Comparison of ENCODE assay signal across 10 mouse cellular contexts in genomic region chr12:99160061-99160460, GRCm38 (mm10).
DNase-seq lines count a peak whose midpoint lies in the region; TF ChIP-seq lines count a peak whose summit lies in the region.
"Had no signal": no experiment of that assay in that cellular context is flagged by ENCODE, and none has a peak within 500 bp of the region (broad histone marks: within the 10 kb centered on the region; RNA-seq: fewer than 3 reads in every experiment).

No protein-coding gene starts in this region.

- intact Hi-C loops in gastrocnemius, postnatal 14 days (cut with DNase I; ENCODE audit: low total_unique reads): no loop called here
- intact Hi-C loops in left cerebral cortex, postnatal 25 days (cut with DNase I): no loop called here

- DNase-seq in gastrocnemius, adult 18-20 months (ENCODE audit: low spot score): peak; percentile 74
- no peak for DNase-seq in gastrocnemius, postnatal 4 days (ENCODE audit: low spot score in 2 of 2)
- DNase-seq in adrenal gland, adult 2 months: peak; percentile 72
- DNase-seq in brain, embryonic 14.5 days (ENCODE audit: low read depth): peak; percentile 35
- peak; percentile 37 for DNase-seq in gastrocnemius, postnatal 14 days
- DNase-seq in left cerebral cortex, postnatal 25 days (ENCODE audit: low spot score in 2 of 2): no peak
- DNase-seq in lung, postnatal 36 days: no peak
- DNase-seq: heart, postnatal 4 days; right cerebral cortex, postnatal 14 days; thymus, adult 2 months had no signal

- no peak for TF ChIP-seq POLR2A in brain, embryonic 14.5 days (IDR thresholded peaks at IDR 0.05; ENCODE audit: borderline replicate concordance, extremely low read depth, insufficient read depth, insufficient read length, poor library complexity, severe bottlenecking)

- no peak for TF ChIP-seq CTCF in brain, embryonic 14.5 days (IDR thresholded peaks at IDR 0.05; ENCODE audit: borderline replicate concordance, extremely low read depth, insufficient read depth, insufficient read length)

Comparison
In these comparisons a context has a peak if more than half of its experiments do, and no peak if none do; other contexts are left out.
1. DNase-seq: peak in gastrocnemius, adult 18-20 months (single experiment), adrenal gland, adult 2 months (single experiment), brain, embryonic 14.5 days (single experiment) and gastrocnemius, postnatal 14 days (single experiment); none in gastrocnemius, postnatal 4 days (0 of 2), left cerebral cortex, postnatal 25 days (0 of 2) and lung, postnatal 36 days (single experiment).